9 mouse cellular contexts compared by ENCODE assay signal in genomic region chr11:93471573-93472179, GRCm38 (mm10).
A peak's percentile ranks its signal among the peaks of the same experiment; 100 is the strongest.
DNase-seq lines count a peak whose midpoint lies in the region; ATAC-seq and TF ChIP-seq lines count a peak whose summit lies in the region.
"Had no signal": no experiment of that assay in that cellular context is flagged by ENCODE, and none has a peak within 500 bp of the region (broad histone marks: within the 10 kb centered on the region; RNA-seq: fewer than 3 reads in every experiment).

No protein-coding gene starts in this region.

- no peak overlapping the region for H3K9ac ChIP-seq in embryonic facial prominence, embryonic 14.5 days (ENCODE audit: low read depth, low read length)
- H3K9ac ChIP-seq in heart, embryonic 12.5 days: no peak overlapping the region
- H3K9ac ChIP-seq in liver, postnatal 0 days (replicated peaks): no peak overlapping the region

- TF ChIP-seq CTCF in E14TG2a.4 (conservative IDR thresholded peaks at IDR 0.05; ENCODE audit: low read length): peak; percentile 74
- peak; percentile 33; the same call in 1 of the 2 replicates for TF ChIP-seq CTCF in bone marrow, adult 2 months (IDR thresholded peaks at IDR 0.05; ENCODE audit: control insufficient read depth, insufficient read depth, low read length)
- peak; percentile 73 for TF ChIP-seq CTCF in liver, postnatal 0 days (IDR thresholded peaks at IDR 0.05; ENCODE audit: low read depth)

- WGBS in bone marrow, adult 2 months: 51% methylated on average over 10 of the region's 10 CpGs
- WGBS in embryonic facial prominence, embryonic 14.5 days: 33% methylated on average over 10 of the region's 10 CpGs
- WGBS in heart, embryonic 12.5 days: 39% methylated on average over 10 of the region's 10 CpGs
- WGBS in liver, postnatal 0 days (ENCODE audit: insufficient replicate concordance): 50% methylated on average over 10 of the region's 10 CpGs

- peak; percentile 53 for ATAC-seq in embryonic facial prominence, embryonic 14.5 days (ENCODE audit: low read depth)
- ATAC-seq in heart, embryonic 12.5 days (ENCODE audit: insufficient number of reproducible peaks, low FRiP score): no peak
- ATAC-seq in liver, postnatal 0 days: no peak

- H3K4me1 ChIP-seq in E14TG2a.4 (replicated peaks; ENCODE audit: low read depth, low read length): no peaks in the 10 kb centered on the region
- H3K4me1 ChIP-seq in bone marrow, adult 2 months (ENCODE audit: control insufficient read depth, insufficient read depth, low read length): no peaks in the 10 kb centered on the region
- no peaks in the 10 kb centered on the region for H3K4me1 ChIP-seq in embryonic facial prominence, embryonic 14.5 days (ENCODE audit: control insufficient read depth, insufficient read depth, low read length)
- H3K4me1 ChIP-seq in heart, embryonic 12.5 days (replicated peaks): no peaks in the 10 kb centered on the region
- H3K4me1 ChIP-seq in liver, postnatal 0 days (ENCODE audit: insufficient read depth): no peaks in the 10 kb centered on the region

- peak overlapping the region; percentile 29 for H3K4me2 ChIP-seq in embryonic facial prominence, embryonic 14.5 days (ENCODE audit: low read depth, low read length)
- peak overlapping the region; percentile 17; the same call in 1 of the 2 replicates for H3K4me2 ChIP-seq in heart, embryonic 12.5 days
- no peak overlapping the region for H3K4me2 ChIP-seq in liver, postnatal 0 days (ENCODE audit: low read depth, low read length)

- H3K27ac ChIP-seq in bone marrow, adult 2 months (ENCODE audit: control insufficient read depth, insufficient read depth, low read depth, low read length, poor library complexity): no peak overlapping the region
- H3K27ac ChIP-seq in embryonic facial prominence, embryonic 14.5 days (replicated peaks; ENCODE audit: low read depth, low read length): no peak overlapping the region
- no peak overlapping the region for H3K27ac ChIP-seq in heart, embryonic 12.5 days (ENCODE audit: poor library complexity, severe bottlenecking)
- no peak overlapping the region for H3K27ac ChIP-seq in liver, postnatal 0 days (ENCODE audit: low read depth)

- DNase-seq in embryonic facial prominence, embryonic 14.5 days (ENCODE audit: low spot score): peak; percentile 84
- DNase-seq in kidney, postnatal 36 days: peak; percentile 20 to 58
- DNase-seq in liver, postnatal 0 days: peak; percentile 44
- DNase-seq in ovary, postnatal 14 days (ENCODE audit: low spot score): peak; percentile 55
- peak; percentile 14 for DNase-seq in yolk sac, embryonic 10.5 days (ENCODE audit: low spot score)

- no peaks in the 10 kb centered on the region for H3K36me3 ChIP-seq in E14TG2a.4 (ENCODE audit: insufficient read depth, low read length)
- no peaks in the 10 kb centered on the region for H3K36me3 ChIP-seq in embryonic facial prominence, embryonic 14.5 days (ENCODE audit: control insufficient read depth, insufficient read depth, low read length)
- no peaks in the 10 kb centered on the region for H3K36me3 ChIP-seq in heart, embryonic 12.5 days
- H3K36me3 ChIP-seq in liver, postnatal 0 days (replicated peaks; ENCODE audit: insufficient read depth, low read length): no peaks in the 10 kb centered on the region

- TF ChIP-seq EP300 in liver, postnatal 0 days (IDR thresholded peaks at IDR 0.05; ENCODE audit: low read depth): no peak

- H3K4me3 ChIP-seq in E14TG2a.4 (replicated peaks; ENCODE audit: low read length): no peak overlapping the region
- H3K4me3 ChIP-seq in bone marrow, adult 2 months (replicated peaks; ENCODE audit: control insufficient read depth, low read depth, low read length): no peak overlapping the region
- no peak overlapping the region for H3K4me3 ChIP-seq in embryonic facial prominence, embryonic 14.5 days (ENCODE audit: low read depth, low read length)
- H3K4me3 ChIP-seq in heart, embryonic 12.5 days: no peak overlapping the region
- H3K4me3 ChIP-seq in liver, postnatal 0 days (ENCODE audit: low read depth, low read length): no peak overlapping the region
- H3K4me3 ChIP-seq: erythroblast, embryonic 14.5 days had no signal

- H3K27me3 ChIP-seq in E14TG2a.4 (ENCODE audit: insufficient read depth, low read length): no peaks in the 10 kb centered on the region; the same call in 1 of the 2 replicates
- no peaks in the 10 kb centered on the region for H3K27me3 ChIP-seq in embryonic facial prominence, embryonic 14.5 days (replicated peaks; ENCODE audit: control insufficient read depth, insufficient read depth, low read length)
- no peaks in the 10 kb centered on the region for H3K27me3 ChIP-seq in heart, embryonic 12.5 days (replicated peaks)
- H3K27me3 ChIP-seq in liver, postnatal 0 days (ENCODE audit: insufficient read depth, low read length): no peaks in the 10 kb centered on the region

- H3K9me3 ChIP-seq in E14TG2a.4 (ENCODE audit: low read length): no peaks in the 10 kb centered on the region
- H3K9me3 ChIP-seq in embryonic facial prominence, embryonic 14.5 days (ENCODE audit: control insufficient read depth, low read length): no peaks in the 10 kb centered on the region
- H3K9me3 ChIP-seq in heart, embryonic 12.5 days (replicated peaks): no peaks in the 10 kb centered on the region
- no peaks in the 10 kb centered on the region for H3K9me3 ChIP-seq in liver, postnatal 0 days (ENCODE audit: low read length)

- no peak for TF ChIP-seq POLR2A in bone marrow, adult 2 months (IDR thresholded peaks at IDR 0.05; ENCODE audit: borderline replicate concordance, control insufficient read depth, low read depth, low read length)

Comparison
In these comparisons a context has a peak if more than half of its experiments do, and no peak if none do; other contexts are left out.
1. DNase-seq: peak in every context shown above with its lines; median percentile 84 in embryonic facial prominence, embryonic 14.5 days; 55 in ovary, postnatal 14 days; 44 in liver, postnatal 0 days; 39 in kidney, postnatal 36 days; 14 in yolk sac, embryonic 10.5 days.